Mouse (Mus musculus) embryo, embryonic 11 days (tissue): Measurements from ENCODE around the gene Creb5.

ENCODE experiments used
- DNase-seq: peaks from one replicate; pipeline ENCODE4 v3.0.0-alpha.2; 2015

Creb5 gene

DNA sequence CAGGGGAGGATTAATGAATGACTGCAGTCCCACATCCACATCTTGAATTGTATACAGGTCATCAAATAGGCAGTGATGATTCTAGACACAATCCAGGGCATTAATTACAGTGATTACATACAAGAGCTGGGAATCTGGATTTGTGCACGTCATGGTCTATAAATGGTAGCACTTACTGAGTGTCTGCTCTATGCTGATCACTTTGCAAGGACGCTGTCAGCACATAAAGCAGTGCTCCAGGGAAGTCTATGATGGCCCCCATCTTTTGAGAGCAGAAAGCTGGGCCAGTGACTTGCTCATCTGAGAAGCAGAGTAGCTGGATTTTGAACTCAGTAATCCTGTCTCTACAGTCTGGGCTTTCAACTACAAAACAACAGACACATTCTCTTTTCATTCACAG is 318.1 kb downstream of the Creb5 start:
- DNase-seq = no peak

DNA sequence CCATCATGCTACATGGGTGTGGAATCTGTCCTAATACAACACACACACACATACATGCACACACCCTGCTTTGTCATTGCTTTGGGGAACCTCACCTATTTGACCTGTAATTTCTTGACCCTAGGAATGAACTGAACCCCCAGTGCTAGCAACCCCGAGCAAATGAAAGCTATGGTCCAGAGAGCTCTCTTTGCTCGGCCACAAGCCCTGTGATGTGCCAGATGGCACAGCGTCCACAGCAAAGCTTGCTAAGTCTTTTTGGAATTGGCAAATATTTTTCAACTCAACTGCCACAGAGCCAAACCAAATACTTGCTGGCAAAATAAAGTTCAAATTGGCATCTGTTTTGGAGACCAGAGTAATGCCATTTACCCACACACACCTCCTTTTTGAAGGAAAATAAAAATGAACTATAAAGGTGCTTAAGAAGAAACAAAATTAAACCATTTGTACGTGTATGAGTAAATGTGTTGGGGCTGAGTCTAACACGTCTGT is 324.4 kb downstream of the Creb5 start:
- DNase-seq = no peak

- DNase-seq = peak; percentile 54
Observed at GRCm38 (mm10) chr6:53612681-53613080, 325.6 kb downstream of the Creb5 start.

DNA sequence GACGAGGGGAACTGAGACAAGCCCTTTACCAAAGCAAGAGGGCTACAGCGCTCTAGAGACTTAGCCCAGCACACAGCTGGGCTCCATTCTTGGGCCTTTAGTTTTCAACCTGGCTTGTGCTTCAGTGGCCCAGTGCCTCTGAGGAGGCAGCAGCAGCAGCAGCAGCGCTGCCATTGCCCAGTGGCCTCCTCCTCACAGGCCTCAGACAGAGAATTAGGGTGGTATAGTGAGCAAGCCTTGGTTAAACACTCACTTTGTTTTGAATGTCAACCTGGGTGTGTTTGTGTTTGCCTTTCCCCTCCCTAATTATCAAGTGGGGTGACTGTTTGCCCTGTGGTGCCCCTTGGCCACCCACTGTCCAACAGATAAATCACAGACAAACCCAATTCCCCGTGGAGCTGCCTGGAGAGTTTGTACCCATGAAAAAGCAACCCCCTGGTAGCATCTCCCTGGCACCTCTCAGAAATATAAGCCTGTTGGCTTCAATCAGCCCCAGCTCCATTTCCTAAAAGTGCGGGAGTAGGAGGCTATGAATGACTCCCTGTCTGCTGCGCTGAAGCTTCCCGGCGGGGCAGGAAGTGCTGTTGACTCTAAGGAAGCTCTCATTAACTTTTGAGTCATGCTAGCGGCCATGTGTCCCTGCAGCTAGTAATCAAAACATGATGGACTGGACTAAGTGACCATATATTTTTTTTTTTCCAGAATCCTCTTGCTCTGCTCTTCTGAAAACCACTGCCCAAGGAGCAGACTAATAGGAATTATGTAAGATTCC is 328.6 kb downstream of the Creb5 start:
- peak; percentile 59 for DNase-seq

- no peak for DNase-seq
Observed at GRCm38 (mm10) chr6:53618164-53618563, 331.1 kb downstream of the Creb5 start.

- no peak for DNase-seq
Observed at GRCm38 (mm10) chr6:53619676-53620075, 332.6 kb downstream of the Creb5 start.

DNA sequence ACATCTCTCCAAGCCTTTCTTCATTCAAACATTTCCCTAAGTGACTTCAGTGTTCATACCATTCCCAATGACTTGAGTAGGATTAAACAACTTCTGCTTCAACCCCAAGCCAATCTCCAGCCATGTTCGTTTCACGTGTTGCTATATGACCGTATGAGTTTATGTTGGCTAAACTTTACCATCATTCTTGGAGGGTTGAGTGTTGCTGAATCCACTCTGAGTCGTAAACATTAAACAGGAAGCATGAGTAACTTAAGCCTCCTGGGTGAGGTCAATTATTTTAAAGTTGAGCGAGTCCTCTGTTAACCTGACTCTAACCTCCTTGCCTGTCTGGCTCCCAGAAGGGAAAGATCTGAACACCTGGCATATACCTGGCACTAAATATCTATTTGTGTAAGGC is 334.2 kb downstream of the Creb5 start:
- no peak for DNase-seq

DNA sequence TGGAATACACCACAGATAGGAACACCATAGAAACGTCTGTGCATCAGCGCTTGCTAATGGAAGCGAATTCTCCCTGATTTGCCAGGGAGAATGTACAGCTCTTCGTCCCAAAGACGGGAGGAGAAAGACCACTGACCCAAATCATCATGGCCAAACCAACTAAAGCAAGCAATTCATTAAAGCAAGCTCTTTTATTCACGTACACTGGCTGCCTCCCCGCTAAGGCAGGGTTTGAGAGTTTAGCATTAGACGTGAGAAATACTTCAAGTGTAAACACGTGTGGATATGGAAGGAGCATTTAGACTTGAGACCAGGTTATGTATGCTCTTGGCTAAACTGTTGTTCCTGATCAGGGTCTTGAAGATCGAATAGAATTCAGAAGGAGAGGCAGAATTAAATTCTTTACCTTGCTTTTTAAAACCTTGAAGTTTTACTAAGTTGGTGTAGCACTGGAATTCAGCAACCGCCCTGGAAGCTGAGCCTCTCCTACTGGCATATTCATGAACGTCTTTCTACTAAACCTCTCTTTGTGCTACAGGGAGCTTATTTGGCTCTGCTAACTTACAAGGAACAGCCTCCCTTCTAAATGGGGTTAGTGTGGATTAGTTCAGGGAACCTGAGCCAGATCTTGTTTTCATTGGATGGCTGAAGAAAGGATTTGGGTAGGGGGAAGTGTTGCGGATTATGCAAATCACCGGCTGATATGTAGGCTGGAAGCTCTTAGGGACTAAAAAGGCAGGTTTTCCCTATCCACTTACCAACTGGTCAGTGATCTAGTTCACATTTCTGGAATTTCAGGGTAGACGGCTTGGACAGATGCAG is 337.6 kb downstream of the Creb5 start:
- peak; percentile 39 for DNase-seq

GRCm38 (mm10) chr6:53626044-53626443 is 339.0 kb downstream of the Creb5 start:
- no peak for DNase-seq

DNA sequence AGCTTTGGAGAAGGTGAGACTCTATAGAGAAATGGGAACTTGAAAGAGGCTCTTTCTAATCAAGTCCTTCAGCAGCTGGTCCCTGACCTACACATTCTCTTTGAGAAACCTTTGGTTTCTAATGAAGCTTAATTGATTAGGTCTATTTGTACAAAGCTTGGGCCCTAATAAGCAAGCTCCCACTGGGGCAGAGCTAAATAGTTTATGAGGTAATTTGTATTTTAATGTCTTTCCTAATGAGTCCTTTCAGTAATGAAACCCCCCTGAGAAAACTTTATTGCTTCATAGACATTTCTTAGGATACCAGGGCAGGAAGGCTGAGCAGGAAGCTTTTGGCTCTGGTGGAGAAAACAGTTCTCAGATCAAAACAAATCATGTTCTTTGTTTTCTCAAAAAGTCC is 341.6 kb downstream of the Creb5 start:
- DNase-seq = no peak

- DNase-seq = no peak
Observed at GRCm38 (mm10) chr6:53635453-53635852, 348.4 kb downstream of the Creb5 start.

DNA sequence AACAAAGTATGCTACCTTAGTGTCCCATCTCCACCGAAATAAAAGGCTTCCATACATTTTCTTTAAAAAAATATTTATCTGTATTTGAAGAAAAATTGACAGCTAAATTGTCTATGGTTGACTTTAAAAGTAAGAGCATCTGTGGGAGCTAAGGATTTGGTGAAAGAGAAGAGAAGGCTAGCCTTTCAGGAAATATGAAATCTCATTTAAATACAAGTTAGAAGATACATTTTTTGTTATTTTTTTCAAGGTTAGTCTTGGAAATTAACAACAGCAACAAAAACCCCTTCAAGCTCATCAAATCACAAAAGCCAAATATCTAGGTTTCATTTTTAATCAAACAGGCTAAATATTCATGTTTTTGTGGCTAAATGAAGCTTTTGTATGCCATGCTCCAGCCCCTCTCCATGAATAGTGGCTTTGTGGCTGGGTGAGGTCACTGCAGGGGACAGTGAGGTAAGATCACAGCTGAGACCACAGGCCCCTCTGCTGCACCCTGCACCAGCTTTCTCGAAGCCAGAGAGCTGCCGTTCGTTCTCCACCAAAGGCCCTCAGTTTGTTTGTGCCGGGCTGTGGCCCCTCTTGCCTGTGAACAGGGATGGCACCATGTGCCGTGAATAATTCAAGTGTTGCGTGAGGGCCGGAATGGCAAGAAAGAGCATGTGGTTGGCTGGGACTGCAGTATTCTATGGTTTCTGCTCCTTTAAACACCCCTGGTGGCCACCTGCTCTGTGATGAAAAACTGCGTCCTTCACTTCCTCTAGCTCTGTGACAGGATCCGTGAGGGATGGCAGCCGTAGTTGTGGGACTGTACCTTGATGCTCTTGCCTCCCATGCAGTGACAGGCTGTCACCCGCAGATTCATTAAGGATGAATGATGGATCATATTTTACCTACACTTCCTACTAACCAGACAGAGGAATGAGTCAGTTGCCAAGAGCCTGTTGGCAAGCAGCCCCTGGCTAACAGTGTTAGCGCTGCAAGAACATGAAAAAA is 350.6 kb downstream of the Creb5 start:
- no peak for DNase-seq

- no peak for DNase-seq
Observed at GRCm38 (mm10) chr6:53641633-53642605, 354.8 kb downstream of the Creb5 start.

DNA sequence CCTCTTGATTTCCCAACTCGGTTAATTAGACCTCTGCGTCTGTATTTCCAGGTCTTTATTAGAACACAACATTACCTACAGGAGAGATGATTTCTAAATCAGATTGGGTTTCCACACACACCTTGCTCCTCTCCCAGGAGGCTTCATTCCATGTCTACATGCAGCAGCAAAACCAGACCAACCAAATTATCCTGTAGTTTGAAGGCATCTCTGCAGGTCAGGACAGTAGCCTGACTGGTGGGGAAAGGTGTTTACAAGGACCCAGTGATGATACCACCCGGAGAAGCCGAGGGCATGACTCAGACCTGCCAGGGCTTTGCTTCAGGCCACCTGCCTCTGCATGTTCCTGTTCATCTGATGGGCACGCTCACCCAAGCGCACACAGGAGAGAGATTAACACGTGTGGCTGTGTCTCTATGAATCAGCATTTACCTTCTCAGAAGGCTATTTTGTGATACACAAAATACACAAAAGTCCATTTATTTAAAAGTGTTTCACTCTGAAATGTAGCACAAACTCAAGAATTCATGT is 355.8 kb downstream of the Creb5 start:
- DNase-seq = no peak

GRCm38 (mm10) chr6:53643481-53643880 is 356.4 kb downstream of the Creb5 start:
- DNase-seq = no peak

GRCm38 (mm10) chr6:53644056-53644455 is 357.0 kb downstream of the Creb5 start:
- no peak for DNase-seq

GRCm38 (mm10) chr6:53644971-53645370 is 357.9 kb downstream of the Creb5 start:
- DNase-seq = no peak

DNA sequence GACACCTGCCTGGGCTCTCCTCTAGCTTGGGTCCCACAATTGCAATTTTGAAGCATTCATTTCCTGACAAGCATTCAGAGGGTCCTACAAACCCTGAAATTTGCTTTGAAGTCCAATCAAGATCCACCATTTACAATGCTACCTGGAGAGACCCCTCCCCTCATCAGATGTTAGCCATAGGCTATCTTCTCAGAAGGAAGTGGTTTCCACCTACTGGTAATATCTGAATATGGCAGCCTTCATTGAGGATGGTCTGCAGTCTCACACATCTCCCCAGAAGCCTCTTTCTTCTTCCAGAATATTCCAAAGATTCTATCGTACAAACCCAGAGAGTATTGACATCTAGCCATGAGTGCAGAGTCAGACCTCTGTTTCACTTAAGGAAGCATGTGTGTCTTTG is 362.7 kb downstream of the Creb5 start:
- DNase-seq = no peak

- no peak for DNase-seq
Observed at GRCm38 (mm10) chr6:53652691-53653090, 365.6 kb downstream of the Creb5 start.

DNA sequence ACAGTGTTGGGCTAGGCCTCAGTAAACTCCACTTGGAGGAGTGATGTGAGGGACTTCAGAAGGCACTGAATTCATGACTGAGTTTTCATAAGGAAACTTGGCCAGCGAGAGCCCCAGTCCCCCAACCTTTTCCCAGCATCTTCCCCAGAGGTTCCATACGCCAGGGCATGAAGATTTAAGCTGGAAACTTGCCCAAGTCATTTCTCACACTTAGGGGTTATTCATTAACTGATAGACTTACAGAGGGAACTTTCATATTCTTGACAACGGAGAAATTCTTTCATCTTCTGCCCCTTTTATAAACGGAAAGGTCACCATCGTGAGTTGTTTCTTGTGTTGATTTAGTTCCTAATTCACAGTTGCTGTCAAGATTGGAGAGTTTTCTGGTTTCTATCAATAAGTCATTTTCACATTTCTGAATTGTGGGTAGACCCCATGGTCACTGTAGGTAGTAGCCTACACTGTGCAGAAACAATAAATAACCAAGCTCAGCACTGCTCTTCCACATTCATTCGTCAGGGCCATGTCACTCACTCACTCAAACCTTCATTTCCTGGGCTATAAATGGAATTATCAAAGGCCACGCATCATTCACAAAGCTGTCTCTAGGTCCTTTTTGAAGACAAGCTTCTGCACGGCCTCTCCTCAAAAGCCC is 366.8 kb downstream of the Creb5 start:
- no peak for DNase-seq

DNA sequence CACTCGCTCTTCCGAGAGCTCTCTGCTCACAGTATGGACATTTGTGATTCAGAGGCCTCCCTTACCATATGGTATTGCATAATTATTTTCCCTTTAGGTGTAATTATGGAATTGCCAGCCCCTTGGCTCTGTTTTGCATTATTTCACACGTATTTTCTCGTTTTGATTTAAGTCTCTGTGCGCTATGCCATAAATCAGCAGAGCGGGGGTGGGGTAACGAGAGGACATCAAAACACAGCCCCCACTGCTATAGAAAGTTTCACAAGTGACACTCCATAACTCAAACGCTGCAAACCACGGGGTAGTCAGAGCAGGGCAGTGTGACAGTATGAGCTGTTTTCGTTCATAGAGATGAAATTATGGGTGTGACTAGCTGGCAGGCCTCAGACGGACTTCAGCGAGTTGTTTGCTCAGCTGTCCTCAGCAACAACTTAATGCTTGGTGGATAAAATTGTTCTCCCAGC is 367.3 kb downstream of the Creb5 start:
- peak; percentile 64 for DNase-seq
